Mouse (Mus musculus) heart, postnatal 4 days (tissue): ENCODE measurements around the gene Sprr2a2. TPM values are rescaled to one million over a fixed set of nuclear protein-coding genes. Genes with fewer than 3 reads are reported as not detected.
"Not testable (repeated sequence)": the region's sequence is repeated elsewhere in the genome, so short reads cannot be mapped to it uniquely, and the experiment has no call there.

Experiments
- DNase-seq: peaks from one replicate; pipeline ENCODE4 v3.0.0; 2021
- total RNA-seq, 2 experiments: library from RNA; stranded (reverse); gene quantifications; 2 replicates each; pipeline ENCODE4 v1.2.3; 2021

Gene Sprr2a2
- total RNA-seq, 2 experiments from 2014 or later, result 4.0 to 5.1 TPM

DNA sequence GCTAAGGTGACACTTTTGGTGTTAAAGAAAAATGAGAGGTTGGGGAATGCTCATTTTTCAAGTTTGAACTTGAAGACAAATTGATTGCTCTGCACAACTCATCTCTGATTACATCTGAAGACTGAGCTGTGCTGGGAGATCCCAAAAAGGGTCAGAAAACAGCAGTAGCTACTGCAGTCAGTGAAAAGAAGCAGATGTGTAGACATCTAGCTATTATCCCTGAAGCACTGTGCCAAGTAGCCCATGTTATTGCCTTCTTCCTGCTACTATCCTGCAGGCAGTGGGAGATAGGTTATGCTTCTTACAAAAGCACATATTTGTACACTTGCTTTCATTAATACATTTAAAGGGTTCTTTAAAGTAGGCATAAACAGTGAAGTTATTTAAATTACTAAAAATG is 63.9 kb downstream of the Sprr2a2 start:
- not testable (repeated sequence) for DNase-seq

DNA sequence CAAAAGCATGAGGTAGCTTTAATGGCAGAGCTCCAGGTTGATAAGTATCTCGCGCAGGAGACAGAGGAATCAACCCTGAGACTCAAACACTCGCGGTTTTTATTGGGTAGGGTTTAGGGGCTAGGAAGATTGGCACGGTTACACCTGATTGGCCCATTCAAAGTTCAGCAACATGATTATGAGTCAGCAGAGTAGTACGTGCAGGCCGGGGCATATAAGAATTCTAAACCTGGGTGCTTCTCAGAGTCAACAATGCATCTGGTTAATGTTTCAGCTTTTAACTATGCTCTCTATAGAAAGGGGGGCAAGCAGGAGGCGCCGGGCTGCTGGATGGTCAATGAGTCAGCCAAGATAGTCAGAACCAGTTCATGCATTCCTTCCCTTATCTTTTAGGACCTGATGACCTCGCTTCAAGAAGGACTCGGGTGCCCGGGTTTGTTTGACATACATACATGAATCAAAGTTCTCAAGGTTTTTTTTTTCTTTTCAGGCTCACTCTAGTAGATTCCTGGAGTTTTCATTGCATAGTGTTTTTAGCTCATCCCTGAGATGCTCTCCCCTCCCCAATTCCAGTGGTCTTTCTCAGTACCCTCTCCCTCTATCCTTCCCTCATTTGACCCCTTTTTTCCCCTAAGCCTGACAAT is 65.4 kb downstream of the Sprr2a2 start:
- not testable (repeated sequence) for DNase-seq

DNA sequence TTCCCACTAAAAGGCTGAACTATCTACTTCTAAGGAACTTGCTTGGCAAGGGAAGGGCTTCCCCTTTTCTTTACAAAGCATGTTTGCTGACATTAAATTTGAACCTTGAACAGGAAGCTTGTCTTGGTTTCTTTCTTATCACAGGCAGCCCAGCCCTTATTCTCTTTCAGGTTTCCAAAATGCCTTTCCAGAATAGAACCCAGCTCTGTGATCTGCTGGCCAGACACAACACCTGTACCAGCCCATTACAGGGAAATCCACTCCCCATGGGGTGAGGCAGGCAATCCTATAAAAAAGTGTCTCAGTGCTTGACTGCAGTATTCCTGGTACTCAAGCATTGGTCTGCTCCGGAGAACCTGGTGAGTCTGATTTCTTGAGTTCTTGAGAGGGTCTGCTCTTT is 69.4 kb downstream of the Sprr2a2 start, which contains the start of gene Sprr2a3:
TSS of gene Sprr2a3 (plus strand) at position 317 of the 400 bp plus-strand sequence.
- DNase-seq, result not testable (repeated sequence)

DNA sequence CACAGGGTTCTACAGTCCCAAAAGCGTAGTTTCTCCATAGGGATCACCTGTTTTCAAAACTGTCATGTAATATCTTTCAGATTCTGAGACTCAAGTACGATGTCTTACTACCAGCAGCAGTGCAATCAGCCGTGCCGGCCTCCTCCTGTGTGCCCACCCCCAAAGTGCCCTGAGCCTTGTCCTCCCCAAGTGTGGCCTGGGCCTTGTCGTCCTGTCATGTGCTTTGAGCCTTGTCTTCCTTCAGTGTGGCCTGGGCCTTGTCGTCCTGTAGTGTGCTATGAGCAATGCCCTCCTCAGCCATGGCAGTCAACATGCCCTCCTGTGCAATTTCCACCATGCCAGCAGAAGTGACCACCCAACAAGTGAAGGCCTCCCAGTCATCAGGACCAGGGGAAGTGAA is 72.8 kb downstream of the Sprr2a2 start:
- not testable (repeated sequence) for DNase-seq

Other genes with a start within 250 kb of the Sprr2a2 start
- not detected for gene Pglyrp3, start 201.3 kb upstream of the Sprr2a2 start, total RNA-seq
- gene Lor, start 132.8 kb upstream of the Sprr2a2 start, total RNA-seq, result under 1 TPM in 1 of 2 experiments, not detected in 1; 0.19 TPM
- not detected for gene Prr9, start 92.0 kb upstream of the Sprr2a2 start, total RNA-seq
- gene Lelp1, start 73.2 kb upstream of the Sprr2a2 start, total RNA-seq, result not detected
- gene Sprr2a1, start 121 bp upstream of the Sprr2a2 start, total RNA-seq, result under 1 TPM in 1 of 2 experiments, not detected in 1; 0.19 TPM
- gene Sprr2a3, start 69.5 kb downstream of the Sprr2a2 start, total RNA-seq, result not detected
- gene Sprr2b, start 100.7 kb downstream of the Sprr2a2 start, total RNA-seq, result not detected
- gene Sprr2d, start 123.2 kb downstream of the Sprr2a2 start, total RNA-seq, result not detected
- not detected for gene Sprr2e, start 136.2 kb downstream of the Sprr2a2 start, total RNA-seq
- not detected for gene Sprr2f, start 149.3 kb downstream of the Sprr2a2 start, total RNA-seq
- not detected for gene Sprr2h, start 169.8 kb downstream of the Sprr2a2 start, total RNA-seq
- not detected for gene Sprr2i, start 192.1 kb downstream of the Sprr2a2 start, total RNA-seq
- gene Sprr2j-ps, start 202.2 kb downstream of the Sprr2a2 start, total RNA-seq, result not detected
- gene Gm9774, start 213.5 kb downstream of the Sprr2a2 start, total RNA-seq, result 1 to 10 TPM; 1.7 to 4.6 TPM
- not detected for gene Sprr2k, start 216.7 kb downstream of the Sprr2a2 start, total RNA-seq
- gene Sprr1b, start 222.9 kb downstream of the Sprr2a2 start, total RNA-seq, result not detected
- gene Sprr3, start 242.8 kb downstream of the Sprr2a2 start, total RNA-seq, result not detected